Mouse (Mus musculus): Measurements from ENCODE around the gene Cs.
A peak's percentile ranks its signal among the peaks of the same experiment; 100 is the strongest.

Cs gene

DNA sequence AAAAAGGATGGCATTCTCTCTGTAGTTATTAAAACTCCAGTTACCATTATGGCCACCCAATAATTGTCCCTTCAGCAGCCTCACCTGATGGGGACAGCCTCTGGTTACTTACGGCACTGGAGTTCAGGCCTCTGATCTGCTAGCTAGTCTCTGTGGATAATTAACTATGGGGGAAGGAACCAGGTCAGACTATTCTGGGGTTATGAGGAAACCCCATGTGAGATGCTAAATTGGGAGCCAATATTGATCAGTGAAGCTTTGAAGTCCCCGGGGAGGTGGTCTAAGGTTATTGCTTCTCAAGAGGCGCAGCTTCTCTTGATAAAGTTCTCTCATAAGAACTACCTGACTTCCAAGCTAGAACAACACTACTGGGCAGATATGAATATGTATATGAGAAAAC, 1.3 kb upstream of the Cs start:
- no peak for DNase-seq

DNA sequence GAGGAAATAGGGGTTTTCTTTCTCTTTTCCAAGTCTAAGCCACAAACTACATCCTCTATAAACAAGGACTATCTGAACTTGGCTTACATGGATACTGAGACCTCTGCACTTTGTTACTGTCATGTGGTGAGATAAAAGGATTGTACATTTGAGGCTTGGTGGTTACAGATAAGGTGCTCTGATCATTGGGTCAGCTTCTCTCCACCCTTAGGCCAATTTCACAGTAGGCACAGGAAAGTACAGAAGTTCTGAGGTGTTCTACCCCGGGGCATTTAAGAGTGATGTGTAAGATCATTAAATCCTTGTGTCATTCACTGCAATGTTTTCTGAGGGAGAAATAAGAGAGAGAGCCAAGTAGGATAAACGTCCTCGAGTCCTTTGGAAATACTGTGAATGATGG, 937 bp upstream of the Cs start:
- no peak for DNase-seq

DNA sequence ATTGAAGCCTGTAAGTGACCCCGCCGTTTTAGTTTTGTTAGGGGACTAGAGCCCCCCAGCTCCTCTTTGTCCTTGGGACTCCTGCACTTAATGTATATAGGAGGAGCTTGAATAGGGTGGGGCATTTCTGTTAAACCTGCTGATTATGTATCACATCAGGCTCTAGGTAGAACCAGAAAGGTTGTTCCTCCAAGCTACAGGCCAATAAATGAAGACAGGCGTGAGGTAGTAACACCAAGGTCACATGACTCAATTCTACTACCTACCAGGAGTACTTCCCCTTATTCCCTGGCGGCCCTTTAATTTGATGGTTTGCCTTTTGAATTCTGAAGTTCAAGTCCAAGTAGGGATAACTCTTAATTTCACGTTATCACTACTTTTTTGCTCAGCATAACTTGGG, 881 bp downstream of the Cs start:
- DNase-seq = no peak

DNA sequence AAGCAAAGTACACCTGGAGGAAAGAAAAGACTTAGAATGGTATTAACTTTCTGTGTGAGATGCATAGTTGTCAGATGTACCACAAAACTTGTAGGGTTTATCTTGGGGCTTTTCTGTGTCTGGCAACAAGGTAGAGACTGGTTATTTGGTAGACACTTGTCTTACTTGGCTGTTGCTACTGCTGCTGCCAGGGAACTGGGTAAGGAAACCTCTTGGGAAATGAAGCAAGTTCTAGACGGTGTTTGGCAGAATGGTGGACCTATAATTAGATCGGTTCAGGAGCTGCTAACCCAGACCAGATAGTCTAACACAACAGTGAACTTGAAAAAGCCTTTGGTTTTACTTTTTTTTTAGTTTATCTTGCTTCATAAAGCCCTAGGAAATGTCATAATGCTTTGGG, 1.4 kb downstream of the Cs start:
- DNase-seq = no peak

GRCm38 (mm10) chr10:128340257-128340656, 2.7 kb downstream of the Cs start:
- DNase-seq = no peak

GRCm38 (mm10) chr10:128343436-128343835, 5.9 kb downstream of the Cs start:
- no peak for DNase-seq

DNA sequence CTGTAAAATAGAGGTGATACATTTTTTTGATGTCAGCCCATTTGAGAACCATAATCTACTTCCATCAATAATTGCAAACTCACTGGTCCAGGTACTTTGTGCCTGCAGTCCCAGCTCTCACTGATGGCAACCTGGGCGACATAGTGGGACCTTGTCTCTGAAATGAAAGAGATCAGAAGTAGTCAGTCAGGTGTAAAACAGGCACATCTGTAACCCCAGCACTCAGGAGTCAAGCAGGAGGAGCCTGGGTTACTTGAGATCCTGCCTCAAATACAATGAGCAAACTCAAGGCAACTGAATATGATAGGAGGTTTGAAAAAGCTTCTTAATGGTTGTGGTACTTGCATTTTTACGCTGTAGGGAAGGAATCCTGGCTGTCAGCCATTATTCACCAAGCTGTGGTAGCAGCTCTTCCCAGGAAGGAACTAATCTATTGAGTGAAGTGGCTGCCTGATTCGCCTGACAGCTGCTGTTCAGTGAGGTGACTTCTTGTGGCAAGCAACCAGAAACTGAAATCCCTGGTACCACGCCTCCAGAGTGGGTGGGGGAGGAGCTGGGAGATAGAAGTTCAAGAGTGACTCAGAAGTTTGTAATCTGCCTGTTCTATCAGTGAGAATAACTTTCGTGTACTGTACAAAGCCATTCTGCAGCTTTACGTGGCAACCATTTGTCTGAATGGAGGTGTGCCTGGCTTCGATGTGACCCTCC, 7.2 kb downstream of the Cs start:
- DNase-seq = peak; percentile 89

- no peak for DNase-seq
These were observed 10.0 kb downstream of the Cs start for GRCm38 (mm10) chr10:128347541-128347940.

- peak; percentile 77 for DNase-seq
These were observed 21.3 kb downstream of the Cs start for GRCm38 (mm10) chr10:128358796-128359195.

- DNase-seq = no peak
These were observed 21.7 kb downstream of the Cs start for GRCm38 (mm10) chr10:128359226-128359625.

DNA sequence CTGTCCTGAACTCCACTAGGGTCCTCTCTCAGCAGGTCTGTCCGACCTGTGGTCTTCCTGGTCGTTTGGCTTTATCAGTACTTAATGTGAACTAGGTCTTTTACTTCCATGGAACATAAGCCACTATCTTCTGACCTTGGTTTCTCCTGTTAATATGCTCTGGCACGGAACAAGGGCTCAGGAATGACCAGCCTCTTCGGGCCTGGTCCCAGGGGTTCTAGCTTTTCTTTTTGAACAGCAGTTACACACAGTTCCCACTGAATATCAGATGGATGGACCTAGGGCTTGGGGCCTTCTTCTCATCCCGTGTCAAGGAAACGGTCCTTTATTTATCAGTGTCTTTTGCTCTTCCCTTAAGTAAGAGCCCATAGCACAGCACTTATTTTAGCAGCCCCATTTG, 24.3 kb downstream of the Cs start:
- DNase-seq = no peak

DNA sequence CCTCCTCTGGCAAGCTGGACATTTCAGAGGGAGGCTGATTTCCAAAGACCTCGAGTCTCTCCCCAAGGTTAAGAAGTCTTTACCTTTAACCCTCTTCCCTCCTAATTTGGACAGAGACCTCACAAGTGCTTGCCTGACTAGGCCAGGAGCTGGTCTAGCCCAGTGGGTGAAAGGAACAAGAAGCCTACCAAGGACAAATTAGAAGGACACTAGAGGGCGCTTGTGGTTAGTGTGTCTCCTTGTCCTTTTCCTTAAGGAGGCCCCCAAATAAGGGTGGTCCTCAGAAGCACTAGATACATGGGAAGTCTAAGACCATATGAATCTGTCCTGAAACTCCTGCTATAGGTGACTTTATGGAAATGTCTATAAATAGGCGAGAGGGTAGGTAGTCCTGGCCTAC, 25.0 kb downstream of the Cs start:
- peak; percentile 65 for DNase-seq

GRCm38 (mm10) chr10:128367899-128368401, 30.4 kb downstream of the Cs start:
- DNase-seq = no peak

- peak; percentile 95 for DNase-seq
These were observed 31.1 kb downstream of the Cs start, which contains the start of gene Coq10a for GRCm38 (mm10) chr10:128368402-128369217. Gene Coq10a, minus strand, starts transcription at chr10:128368997.

DNA sequence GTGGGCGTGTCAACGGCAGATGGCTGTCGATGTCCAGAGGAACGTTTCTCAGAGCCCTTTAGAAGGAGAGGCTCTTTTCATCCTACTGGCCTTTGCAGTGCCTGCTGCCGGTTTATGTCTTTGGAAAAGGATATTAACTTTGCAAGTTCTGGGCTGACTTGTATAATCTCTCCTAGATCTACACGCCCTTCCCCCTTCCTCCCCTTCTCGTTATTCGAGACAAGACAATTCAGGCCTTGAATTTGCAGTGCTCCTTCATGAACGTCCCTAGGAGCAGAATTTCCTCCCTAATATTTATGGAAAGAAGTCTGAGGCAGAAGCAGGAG, 31.6 kb downstream of the Cs start:
- no peak for DNase-seq

DNA sequence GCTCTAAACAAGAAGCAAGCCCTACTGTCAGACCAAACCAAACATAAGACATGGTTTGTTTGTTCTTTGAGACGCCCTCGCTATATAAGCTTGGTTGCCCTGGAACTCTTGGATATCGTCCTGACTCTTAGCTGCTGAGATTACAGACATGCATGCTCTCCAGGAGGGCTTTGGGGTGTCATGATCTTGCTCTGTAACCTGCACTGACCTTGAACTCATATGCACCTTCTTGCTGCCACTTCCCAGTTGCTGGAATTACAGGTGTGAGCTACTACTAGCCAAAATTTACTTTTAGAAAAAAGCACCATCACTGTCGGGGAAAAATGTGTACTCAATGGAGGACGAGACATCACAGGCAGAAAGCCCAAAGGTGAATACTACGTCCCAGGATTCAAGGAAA, 32.1 kb downstream of the Cs start:
- DNase-seq = no peak

DNA sequence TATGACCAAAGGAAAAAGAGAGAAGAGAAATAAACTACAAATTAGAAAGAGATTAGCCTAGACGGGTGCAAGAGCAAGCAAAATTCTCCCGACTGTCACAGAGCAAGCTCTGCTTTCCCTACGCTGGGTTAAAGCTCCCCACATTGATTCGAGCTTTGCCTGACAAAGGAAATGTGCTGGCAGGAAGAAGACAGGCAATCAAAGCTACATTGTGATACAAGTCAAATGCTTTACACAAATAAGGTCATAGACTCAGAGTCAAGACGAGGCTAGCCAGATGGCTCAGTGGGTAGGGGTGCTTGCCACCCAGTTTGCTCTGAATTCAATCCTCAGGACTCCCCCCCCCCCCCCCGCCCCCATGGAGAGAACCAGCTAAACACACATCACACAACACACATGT, 32.5 kb downstream of the Cs start:
- no peak for DNase-seq

GRCm38 (mm10) chr10:128370601-128371000, 33.1 kb downstream of the Cs start:
- no peak for DNase-seq

GRCm38 (mm10) chr10:128372142-128372541, 34.6 kb downstream of the Cs start:
- no peak for DNase-seq

GRCm38 (mm10) chr10:128372989-128373748, 35.6 kb downstream of the Cs start:
- no peak for DNase-seq

DNA sequence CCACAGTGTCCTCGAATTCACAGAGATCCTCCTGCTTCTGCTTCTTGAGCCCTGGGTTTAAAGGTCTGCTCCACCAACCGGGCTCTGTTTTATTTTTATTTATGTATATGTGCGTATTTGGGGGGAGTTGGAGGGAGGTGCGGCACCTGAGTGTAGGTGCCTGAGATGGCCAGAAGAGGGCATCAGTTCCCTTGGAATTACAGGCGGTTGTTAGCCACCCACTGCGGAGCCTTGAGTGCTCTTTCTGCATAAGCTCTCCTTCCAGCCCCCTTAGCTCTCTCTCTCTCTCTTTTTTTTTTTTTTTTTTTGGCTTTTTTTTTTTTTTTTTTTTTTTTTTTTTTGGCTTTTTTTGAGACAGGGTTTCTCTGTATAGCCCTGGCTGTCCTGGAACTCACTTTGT, 36.9 kb downstream of the Cs start:
- no peak for DNase-seq

DNA sequence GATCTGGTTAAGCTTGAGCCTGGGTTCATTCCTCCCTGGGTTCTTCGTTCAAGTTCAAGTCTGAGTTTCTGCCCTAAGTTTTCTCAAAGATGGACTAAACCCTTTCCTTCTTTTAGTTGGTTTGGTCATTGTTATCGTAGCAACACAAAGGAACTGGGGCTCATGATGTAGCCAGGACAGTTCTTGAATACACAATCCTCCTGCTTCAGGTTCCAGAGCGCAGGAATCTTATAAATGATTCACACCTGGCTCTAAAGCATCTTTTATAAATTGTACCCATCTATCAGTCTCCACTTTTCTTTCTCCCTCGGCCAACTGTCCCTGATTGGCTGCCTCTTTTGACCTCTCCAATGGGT, 38.5 kb downstream of the Cs start:
- no peak for DNase-seq

DNA sequence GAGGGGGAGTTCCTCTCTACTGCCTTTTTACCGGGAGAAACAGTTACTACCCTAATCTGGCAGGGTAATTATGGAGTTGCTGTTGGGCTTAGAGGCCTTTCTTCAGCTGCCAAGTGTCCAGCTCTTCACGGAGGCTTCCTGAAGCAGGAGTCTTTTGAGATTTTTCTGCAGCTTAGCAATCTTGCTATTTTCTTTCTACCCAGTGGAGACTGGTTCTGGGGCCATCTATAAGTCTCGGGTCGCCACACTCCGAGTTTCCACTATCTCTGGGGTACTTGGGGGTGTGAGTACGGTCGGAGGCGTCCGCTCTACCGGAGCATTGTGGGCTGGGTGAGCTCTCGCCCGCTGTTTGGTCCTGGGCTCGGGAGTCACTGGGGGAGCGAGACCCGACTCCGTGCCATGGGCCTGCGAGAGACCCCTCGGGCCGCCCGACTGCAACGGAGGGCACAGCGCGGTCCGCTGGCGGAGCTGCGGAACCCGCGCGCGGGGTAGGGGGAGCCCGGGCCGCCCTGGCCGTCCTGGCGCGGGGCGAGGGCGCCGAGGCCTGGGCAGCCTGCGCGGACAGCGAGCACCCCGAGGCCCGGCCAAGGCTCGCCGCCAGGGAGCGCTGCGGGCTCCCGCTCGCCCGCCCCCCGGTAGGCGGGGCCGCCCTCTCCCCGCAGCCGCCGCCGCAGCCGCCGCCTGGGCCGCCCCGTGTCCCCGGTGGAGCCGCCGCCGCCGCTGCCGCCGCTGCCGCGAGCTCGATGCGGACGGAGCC, 39.1 kb downstream of the Cs start, which contains the start of gene Ankrd52:
TSS of gene Ankrd52 (plus strand) at position 661 of the 757 bp plus-strand sequence.
- peak; percentile 89 for DNase-seq

All from lung, postnatal 10 days (tissue).